Mouse (Mus musculus): Measurements from ENCODE around the gene Fgfr2.
"Not testable (repeated sequence)": the region's sequence is repeated elsewhere in the genome, so short reads cannot be mapped to it uniquely, and the experiment has no call there.

Fgfr2 gene

DNA sequence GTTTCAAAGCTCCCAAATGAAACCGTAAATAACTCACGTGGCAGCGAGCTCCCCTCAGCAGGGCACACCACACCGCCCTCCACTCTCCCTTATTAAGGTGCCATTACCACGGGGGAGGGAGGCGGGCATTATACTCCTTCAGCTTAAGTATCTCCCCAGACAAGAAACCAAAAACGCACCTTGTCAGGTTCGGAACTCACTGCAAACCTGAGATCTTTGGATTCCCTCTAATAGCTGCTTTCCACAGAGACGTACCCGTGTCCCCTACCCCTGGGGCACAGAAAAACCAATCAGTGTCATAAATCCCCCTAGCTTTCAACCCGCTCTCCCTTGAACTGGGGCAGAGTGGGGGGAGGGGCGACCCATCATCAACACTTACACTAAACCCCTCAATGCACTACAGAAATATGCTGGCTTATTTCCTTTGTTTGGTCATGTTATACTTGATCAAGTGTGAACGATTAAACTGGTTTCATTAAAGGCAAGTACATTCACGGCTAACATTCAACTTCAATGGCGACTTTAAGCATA, 2.9 kb downstream of the Fgfr2 start:
- DNase-seq (ENCODE audit: low read depth) = no peak

DNA sequence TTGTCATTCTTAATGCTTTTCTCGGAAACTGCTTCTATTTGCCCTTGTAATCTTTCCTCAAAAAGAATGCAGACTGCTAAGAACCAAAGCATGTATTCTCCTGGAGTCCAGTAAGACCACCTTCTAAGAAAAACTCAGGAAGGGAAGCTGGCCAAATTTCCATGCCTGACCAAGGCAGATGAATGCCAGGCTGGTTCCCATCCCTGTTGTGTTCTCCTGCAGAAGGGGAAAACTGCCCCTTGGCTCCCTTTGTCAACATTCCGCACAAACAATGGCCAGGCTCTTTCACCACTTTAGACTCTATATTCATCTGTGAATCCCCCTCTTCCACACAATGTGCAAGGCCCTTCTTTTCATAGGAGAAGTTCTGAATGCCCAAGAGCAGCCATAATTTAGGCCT, 5.3 kb downstream of the Fgfr2 start:
- DNase-seq (ENCODE audit: low read depth) = no peak

DNA sequence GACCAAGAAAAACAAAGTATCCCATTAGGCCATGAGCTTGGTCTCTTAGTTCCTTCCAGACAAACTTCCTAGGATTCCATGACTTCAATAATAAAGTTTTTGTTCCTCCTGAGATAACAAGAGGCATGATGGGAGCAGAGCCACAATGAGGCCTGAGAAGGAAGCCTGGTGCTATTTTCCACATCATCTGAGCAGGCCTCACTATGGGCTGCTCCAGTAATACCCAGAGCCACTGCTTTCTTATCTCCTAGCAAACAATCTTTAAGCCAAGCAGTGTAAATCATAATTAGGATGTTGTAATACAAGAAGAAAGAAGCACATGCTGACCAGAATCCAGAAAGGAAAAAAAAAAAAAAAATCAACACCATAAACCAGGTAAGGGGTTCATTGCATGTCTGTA, 6.6 kb downstream of the Fgfr2 start:
- no peak for DNase-seq (ENCODE audit: low read depth)

DNA sequence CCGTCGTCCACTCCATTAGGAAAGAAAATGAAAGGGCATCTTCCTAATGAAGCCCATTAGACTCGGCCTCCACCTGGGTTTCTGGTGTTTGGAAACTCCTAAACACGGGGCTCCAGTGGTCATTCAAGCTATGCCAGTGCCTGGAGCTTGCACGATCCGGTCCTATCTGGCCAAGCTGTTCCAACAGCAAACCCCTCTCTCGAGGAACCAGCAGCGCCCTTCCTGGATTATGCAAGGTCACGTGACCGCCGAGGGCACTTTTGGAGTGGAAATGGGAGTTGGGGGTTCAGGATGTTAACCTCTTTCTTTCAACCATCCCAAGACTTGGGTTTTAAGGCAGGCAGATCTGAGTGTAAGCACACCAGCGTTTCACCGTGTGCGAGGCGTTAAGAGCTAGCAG, 7.3 kb downstream of the Fgfr2 start:
- no peak for DNase-seq (ENCODE audit: low read depth)

DNA sequence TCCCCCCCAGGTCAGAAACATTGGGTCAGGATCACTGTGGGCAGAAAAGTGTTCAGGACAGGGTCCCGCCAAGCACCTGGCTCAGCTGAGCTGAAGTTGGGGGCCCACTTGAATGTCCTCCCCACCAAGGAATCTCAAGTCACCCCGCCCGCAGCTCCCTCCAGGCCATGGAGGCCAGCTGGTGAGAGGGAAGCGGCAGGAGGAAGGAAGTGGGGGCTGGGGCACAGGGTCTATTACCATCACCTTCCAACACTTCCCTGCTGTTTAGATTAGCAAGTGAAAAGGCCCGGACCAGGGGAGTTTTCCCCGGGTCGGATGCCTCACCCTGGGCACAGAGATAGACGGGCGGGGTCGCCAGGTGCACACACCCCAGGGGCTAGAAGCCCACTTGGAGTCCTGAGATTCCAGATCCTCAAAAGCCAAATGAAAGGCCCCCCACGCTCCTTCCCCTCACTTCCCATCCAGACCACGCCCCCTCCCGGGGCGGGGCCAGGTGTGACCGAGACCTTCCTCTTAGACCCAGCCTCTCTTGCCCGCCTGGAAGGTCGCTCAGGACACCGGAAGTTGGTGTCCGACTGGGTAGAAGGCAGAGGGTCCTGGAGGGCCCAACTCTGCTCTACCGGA, 8.2 kb downstream of the Fgfr2 start:
- DNase-seq (ENCODE audit: low read depth) = no peak

DNA sequence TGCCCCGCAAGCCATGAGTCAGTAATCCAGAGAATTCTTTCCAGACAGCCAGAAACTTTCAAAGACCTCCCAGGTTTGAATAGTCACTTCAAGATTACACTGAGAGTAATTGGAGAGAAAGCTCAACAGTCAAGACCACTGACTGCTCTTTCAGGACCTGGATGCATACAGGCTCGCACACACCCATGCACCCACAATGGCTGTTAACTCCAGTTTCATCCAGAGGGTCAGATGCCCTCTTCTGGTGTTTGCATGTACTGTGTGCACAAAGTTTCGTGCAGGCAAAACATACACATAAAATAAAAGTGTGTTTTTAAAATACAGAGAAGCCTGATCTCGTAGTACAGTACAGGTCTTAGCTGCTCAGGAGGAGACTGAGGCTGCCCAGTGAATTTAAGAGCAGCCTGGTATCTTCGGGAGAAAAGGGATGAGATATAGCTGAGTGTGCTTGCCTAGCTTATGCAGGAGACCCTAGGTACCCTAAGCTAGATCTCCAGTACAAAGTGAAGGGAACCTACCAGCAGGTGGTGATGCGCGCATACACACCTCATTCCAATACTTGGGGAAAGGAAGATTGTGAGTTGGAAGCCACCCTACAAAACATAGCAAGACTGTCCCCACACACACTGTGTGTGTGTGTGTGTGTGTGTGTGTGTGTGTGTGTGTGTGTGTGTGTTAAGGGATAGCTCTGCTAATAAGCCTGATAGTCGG, 9.8 kb downstream of the Fgfr2 start:
- DNase-seq (ENCODE audit: low read depth) = peak; percentile 57

DNA sequence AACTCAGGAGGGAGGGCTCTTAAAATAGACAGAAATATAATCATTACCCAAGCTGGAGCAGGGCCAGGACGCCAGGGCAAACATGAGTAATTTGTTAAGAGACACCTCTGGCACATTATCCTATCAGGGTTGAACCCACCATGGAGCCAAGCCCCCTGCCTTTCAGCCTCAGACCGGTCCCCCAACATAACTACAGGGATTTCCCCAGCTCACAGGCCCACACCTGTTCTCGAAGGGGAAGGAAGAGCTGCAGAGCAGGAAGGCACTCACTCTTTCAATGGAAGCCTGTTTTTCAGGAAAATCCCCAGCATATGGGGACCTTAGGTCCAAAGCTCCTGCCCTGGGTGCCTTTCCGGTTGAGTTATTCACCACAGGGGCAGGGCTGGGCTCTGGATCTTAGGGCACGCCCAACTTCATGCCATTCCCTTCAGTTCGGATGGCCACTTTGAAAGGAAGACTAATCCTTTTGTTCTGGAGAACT, 10.8 kb downstream of the Fgfr2 start:
- no peak for DNase-seq (ENCODE audit: low read depth)

DNA sequence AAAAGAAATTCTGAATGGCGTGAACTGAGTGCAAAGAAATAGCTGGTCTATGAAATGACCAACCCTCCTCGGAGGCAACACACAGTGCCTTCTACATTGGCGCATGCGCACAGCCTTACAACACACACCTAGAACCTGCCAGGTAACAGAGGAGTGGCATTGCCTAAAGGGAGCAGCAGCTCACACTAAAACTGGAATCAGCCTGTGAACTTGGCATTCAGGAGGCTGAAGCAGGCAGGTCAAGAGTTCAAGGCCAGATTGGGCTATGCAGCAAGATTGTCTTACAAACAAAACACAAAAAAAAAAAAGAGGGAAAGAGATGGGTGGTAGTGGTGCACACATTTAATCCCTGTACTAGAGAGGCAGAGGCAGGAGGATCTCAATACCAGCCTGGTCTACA, 13.7 kb downstream of the Fgfr2 start:
- DNase-seq (ENCODE audit: low read depth) = no peak

DNA sequence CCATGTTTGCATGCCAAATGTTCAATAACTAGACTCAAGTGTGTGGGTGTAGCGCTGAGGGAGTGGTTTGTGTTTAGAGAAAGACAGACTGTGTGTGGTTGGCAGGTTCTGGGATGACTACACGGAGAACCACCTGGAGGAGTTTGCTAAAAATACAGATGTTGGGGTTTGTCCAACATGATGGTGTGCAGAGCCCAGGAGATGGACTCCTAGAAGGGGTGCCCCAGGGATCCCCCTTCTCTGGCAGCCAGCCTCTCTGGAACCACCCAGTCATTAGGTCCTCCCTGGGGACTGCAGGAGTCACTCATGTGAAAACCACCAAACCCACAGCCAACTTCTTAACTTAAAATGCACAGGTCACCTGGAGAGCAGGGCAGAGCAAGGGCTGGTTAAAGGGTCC, 14.5 kb downstream of the Fgfr2 start:
- peak; percentile 32 for DNase-seq (ENCODE audit: low read depth)

DNA sequence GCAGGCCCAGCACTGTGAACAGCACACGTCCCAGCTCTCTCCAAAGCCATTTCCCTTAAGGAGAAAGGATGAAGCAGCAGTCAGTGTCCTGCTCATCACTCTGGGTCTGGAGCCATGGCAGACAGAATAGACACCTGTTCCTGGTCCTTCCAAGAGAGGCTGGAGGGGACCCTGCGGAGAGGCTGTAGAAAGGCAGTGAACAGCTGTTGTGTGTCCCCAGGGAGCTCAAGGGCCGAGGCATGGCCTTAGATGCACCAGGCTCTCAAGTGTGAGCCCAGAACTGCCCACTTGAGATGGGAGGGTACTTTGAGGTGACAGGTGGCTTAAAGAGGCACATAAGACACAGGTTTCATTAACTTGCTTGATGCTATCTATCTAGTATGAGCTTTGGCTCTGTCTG, 20.6 kb downstream of the Fgfr2 start:
- DNase-seq (ENCODE audit: low read depth) = no peak

DNA sequence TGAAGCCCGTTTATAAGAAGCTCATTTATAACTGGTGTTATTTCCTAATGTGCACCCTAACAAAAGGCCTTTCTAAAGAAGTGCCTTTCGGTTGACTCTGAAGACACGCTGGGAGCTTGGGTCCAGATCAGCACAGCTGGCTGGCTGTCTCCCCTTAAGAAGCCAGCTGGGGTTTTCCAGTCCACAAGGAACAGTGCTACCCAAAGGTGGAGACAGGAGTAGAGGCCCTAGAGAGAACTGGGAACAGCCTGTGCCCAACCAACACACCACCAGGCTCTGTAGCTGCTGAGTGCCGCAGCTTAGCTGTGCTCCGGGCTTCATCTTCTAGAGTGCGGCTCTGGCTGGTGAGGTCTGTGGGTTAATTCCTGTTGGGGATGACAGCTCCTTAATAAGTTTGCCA, 22.1 kb downstream of the Fgfr2 start:
- no peak for DNase-seq (ENCODE audit: low read depth)

DNA sequence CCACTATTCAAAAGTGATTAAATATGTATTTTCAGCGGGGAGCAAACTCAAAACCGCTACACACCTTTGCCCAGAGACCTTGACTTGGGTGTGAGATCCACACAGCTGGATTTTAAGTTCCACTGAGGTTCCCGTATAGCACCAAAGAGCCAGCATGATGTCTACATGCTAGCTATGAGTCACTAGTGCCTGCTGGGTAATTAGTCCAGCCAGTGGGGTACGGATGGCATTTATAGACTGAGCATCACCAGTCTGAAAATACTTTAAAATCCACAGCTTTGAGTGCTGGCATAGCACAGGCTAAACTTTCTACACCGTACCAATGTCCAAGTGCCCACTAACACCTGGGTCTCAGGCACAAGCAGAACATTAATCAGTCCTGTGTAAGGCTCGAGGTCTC, 23.0 kb downstream of the Fgfr2 start:
- DNase-seq (ENCODE audit: low read depth) = no peak

DNA sequence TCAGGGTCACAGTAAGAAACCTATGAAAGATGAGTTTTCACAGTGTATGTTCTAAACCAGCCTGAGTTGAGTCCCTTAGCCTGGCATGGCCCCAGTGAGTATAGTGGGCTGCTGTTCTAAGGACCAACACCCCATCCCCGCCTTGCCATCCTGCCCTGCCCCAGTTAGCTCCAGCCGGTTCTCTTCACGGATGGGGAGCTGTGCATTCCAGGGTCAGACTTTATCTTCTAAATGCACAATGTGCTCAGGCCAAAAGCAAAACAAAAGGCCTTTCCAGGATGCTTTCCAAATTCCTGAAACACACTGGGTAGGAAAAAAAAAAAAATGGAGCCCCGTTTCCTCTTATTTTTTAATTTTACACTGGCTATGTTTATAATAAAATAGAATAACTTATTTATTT, 23.9 kb downstream of the Fgfr2 start:
- no peak for DNase-seq (ENCODE audit: low read depth)

DNA sequence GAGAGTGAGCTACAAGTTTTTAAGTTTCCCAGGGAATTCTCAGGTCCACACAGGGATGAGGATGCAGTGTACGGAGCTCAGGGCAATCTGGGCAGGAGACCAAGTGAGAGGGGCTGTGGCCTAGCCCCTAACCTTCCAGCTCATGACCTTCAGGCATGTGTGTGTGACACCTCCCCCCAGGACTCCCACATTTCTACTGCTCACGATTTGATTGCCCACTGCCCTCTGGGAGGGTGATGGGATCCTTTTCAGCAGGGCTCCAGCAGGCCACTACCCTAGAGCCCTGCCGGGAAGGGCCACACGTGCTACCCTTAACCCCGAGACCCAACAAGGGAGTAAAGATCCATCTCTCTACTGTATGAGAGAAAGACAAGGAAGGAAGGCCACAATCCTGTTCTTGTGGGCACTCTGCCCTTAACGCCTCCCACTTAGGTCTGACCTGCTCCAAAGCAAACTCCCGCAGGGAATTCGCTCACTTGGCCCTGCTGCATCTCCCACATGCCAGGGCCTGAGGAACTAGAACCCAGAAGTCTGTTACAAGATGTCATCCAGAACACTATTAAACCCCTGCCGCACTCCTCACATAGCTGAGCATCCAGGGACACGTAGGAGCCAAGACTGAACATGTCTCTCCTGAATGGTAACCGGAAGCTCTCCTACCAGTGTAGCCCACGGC, 24.9 kb downstream of the Fgfr2 start:
- DNase-seq (ENCODE audit: low read depth) = no peak

DNA sequence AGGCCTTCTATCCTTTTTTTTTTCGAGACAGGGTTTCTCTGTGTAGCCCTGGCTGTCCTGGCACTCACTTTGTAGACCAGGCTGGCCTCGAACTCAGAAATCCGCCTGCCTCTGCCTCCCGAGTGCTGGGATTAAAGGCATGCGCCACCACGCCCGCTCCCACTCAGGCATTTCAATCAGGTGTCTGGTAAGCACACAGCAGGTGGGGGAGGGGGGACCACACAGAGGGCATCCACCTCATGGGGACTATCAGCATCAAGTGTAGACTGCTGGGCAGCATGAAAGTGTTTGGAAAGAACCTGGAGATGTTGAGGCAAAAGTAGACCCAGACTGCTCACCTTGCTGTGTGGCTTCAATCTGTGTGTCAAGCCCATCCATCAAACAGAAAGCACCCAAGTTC, 27.5 kb downstream of the Fgfr2 start:
- DNase-seq (ENCODE audit: low read depth) = not testable (repeated sequence)

DNA sequence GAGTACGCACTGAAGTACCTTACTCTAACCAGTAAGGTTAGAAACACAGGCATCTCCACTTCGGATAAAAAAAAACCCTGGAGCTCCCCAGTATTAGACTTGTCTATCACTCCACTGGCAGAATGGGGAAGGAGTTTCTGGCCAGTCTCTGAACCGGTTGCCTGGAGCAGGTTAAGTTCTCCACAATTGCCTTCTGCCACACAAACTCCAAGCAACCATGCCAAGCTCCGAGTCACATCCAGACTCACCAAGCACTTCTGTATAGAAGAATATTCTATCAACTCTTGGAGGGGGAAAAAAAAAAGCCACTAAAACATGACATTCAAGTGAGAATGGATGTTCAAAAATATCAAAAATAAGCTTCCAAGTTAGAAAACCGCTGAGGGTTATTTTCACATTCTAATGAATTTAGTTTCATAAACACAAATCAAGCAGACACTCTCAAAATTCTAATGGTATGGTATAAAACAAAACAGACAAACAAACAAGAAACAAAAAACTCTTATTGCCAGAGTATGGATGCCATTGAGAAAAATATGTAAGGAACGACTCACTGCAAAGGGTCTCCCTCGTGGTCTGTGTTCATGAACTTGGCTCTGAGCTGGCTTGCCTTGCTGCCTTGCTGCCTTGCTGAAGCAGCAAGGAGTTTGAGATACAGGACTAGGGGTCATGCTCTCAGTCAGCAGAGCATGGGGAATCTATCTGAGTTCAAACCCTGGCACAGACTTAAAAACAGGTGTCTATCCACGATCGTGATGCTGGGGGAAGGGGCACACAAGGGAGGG, 28.2 kb downstream of the Fgfr2 start:
- DNase-seq (ENCODE audit: low read depth) = peak; percentile 59

DNA sequence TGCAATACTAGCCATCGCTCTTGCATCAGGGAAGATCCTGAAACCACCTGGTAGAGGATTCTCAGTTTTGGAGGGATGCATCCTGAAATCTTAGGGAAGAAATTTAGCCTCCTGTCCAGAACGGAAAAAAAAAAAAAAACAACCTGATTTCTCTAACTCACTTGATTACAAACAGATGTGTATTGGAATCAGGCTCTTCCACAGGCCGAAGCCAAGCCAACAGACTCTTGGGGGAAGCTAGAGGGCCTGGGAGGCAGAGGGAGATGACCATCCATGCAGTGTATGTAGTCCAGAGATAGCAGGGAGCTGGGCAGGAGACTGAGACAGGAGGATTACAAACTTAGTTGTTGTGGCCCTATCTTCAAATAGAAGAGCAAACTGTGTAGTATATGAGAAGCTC, 29.0 kb downstream of the Fgfr2 start:
- peak; percentile 75 for DNase-seq (ENCODE audit: low read depth)

DNA sequence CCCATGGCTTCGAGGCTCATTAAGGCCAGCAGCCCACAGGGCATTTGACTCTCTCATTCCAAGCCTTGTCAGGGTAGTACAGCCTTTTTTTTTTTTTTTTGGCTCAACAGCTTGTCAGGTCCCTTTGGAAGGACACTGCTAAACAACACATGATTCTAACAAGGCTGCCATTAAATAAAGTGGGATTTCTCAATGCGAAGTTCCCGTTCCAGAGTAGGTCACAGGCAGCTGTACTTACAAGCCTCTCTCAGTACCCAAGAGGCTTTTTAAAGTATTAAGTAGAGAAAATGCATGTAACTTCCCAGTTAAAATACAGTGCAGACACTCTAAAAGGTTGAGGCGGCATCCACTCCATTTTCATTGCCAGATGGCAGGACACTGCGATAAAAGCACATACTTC, 29.4 kb downstream of the Fgfr2 start:
- peak; percentile 9 for DNase-seq (ENCODE audit: low read depth)

DNA sequence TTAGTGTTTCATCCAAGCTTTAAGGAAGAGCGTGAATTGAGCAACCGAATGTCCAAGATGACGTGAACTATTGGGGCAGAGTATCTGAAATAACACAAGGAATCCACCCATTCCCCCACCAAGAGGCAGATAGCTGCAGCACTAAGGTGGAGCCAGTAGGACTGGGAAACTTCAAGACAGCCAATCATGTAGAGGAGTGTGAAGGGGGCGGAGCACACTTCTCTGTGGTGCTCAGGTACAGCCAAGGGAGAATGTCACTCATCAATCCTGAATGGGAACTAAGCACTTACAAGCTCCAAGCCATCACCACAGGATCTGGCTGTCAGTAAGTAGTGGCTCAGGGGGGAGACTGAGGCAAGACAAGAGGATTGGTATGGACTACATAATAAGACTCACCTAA, 32.5 kb downstream of the Fgfr2 start:
- no peak for DNase-seq (ENCODE audit: low read depth)

DNA sequence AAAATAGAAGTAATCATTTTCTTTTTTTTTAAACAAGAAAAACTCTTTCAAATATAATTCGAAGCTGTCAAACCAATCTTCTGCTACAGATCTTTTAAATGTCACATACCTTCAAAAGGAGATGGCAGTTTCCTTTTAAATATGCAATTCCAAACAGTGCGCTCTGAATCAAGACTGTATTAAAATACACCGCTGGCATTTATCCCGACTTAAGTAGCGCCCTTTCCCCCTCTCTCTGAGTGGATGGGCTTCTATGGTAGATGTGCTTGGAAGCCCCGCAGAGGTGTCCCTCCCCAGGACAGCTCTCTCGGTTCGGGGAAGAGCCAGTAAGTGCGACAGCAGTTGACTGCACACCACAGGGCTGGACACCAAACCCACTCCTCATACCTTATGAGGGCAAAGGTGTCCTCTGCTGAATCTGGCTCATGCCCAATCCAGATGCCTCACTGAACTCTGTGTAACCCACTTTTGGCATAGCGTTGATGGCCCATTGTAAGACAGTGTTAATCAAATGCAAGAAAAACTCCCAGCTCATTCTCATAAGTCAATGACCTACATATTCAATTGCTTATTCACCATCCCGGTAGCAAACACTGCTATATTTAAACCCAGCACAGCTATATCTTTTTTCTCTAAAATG, 33.4 kb downstream of the Fgfr2 start:
- peak; percentile 27 for DNase-seq (ENCODE audit: low read depth)

DNA sequence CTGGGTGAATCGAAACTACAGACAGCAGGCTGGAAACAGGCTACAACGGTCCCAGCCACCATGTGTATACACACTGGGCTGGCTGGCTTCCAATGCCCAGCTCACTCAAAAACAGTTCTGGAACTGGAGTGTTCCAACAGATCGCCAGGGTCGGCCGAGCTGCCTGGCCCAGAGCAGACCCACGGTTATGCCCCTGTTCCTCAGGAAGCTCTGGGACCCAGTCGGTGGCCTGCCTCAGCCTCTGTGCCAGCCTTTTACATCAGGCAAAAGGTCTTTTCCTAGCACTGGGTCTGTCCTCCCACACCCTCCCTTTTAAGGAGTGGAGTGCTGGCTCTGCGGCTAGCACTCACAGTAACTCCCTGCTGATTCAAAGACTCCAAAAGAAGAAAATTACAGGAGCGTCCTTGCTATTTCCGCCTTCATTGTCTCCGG, 34.3 kb downstream of the Fgfr2 start:
- peak; percentile 80 for DNase-seq (ENCODE audit: low read depth)

DNA sequence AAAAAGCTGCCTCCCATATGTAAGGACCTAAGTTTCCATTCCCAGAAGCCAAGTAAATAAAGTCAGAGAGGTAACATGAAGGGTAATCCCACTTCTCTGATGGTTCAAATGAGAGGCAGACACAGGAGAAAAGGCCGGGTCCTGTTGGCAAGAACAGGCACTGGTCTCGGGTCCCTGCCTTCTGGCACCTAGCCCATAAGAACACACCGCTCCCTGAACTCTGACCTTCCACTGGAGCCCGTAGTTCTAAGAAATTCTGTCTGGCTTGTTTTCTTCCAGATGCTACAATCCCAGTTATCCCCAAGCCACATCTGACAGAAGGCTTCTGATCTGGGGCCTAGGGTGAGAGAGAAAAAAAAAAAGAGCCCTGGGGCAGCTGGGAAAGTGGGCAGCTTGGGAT, 34.7 kb downstream of the Fgfr2 start:
- no peak for DNase-seq (ENCODE audit: low read depth)

Measured in NIH3T3 (cell line).